Mouse (Mus musculus) T-helper 2 cell (primary cell): ENCODE data around the gene Hoxb4.

Experiments
- in situ Hi-C: fragments of 300-600 bp; cut with MboI, MseI; formaldehyde crosslinking; loops from one replicate; pipeline ENCODE4 v1.15.1; 2025; ENCODE audit warnings: high pct_unique_total_duplicates

Gene Hoxb4

DNA sequence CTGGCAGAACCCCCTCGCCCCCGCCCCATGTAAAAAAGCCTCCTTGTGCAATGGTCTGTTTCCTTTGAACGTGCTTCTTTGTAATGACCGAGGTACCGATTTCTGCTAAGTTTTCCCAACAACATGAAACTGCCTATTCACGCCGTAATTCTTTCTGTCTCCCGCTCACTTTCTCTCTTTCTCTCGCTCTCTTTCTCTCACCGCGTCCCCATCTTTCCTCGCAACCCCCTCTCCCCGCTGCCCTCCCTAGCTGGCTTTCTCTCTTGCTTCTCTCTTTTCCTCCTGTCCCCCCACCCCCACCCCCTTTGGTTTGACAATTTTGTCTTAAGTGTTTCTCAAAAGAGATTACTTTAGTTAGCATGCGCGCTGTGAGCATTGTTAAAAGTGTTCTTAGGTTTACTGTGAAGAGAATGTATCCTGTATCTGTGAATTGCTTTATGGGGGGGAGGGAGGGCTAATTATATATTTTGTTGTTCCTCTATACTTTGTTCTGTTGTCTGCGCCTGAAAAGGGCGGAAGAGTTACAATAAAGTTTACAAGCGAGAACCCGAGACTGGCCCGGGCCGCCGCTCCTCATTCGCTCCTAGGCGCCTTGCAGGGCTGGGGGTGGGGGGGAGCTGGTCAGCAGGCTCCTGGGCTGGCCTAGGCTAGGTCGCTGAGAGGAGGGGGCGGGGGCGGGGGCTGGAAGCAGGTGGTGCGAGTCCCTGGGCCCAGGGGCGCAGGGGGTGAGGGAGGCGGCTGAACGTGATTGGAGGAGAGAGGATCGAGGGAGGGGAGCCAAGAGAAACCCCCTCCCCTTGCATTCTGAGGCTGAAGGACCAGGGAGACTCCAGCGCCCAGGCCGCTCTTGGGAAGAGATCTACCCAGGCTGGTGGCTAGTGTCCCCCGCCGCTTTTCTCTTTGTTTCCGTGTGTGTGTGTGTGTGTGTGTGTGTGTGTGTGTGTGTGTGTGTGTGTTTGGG, 33.0 kb upstream of the Hoxb4 start:
- in situ Hi-C loops: no loop called here

DNA sequence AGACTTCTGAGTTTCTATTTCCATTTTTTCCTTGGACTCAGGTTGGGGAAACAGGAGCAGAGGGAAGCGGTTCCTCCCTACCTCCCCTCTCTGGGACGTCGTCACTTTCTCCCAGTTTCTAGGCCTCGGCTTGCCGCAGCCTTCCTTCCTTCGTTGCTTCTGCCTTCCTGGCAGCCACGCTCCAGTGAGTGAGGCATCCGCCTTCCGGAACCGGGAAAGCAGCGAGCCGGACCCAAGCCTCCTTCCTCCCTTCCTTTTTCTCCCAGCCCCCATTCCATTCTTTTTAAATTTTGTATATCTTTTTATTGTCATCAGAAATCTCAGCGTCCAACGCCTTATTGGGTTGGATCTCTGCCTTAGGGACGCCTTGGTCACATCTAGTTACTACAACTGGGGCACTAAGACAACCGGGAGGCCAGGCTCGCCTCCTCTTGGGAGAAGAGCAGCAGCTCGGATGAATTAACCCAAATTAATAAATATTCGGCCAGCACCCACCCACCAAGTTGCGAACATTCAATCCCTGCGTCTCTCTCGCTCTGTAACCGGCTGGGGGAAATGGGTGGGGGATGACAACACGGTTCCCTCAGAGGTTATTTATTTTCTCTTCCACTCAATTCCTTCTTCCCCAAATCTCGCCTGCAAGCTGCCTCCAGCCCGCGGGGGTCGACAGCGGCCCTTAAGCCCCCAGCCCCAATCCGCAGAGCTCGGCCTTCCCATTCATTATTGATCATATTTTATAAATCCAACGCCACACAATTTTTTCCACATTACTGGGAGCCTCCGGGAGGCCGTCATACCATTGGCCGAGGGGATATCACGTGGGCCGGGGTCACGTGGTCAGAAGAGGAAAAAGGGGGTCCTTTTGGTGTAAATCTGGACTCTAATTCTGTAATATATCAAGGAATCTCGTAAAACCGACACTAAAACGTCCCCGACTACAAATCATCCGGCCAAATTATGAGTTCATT, 32.0 kb upstream of the Hoxb4 start, which contains the start of gene Hoxb7:
Gene Hoxb7, plus strand, starts transcription at position 853 of the 968 bp plus-strand sequence.
- in situ Hi-C loops: no loop called here

DNA sequence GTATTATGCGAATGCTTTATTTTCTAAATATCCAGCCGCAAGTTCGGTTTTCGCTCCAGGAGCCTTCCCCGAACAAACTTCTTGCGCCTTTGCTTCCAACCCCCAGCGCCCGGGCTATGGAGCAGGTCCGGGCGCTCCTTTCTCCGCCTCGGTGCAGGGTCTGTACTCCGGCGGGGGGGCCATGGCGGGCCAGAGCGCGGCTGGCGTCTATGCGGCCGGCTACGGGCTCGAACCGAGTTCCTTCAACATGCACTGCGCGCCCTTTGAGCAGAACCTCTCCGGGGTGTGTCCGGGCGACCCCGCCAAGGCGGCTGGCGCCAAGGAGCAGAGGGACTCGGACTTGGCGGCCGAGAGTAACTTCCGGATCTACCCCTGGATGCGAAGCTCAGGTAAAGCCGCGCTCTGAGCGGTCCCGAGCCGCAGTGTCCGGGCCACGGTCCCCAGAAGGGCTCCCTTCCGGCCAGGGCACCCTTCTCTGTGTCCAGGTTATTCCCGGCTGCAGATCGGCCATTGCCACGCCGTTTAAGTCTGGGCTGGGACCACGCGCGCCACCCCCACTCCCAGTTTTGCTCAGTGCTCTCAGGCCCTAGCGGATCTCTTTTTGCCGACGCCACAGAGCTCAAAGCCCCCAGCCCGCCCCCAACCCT, 31.2 kb upstream of the Hoxb4 start:
- in situ Hi-C loops: no loop called here

DNA sequence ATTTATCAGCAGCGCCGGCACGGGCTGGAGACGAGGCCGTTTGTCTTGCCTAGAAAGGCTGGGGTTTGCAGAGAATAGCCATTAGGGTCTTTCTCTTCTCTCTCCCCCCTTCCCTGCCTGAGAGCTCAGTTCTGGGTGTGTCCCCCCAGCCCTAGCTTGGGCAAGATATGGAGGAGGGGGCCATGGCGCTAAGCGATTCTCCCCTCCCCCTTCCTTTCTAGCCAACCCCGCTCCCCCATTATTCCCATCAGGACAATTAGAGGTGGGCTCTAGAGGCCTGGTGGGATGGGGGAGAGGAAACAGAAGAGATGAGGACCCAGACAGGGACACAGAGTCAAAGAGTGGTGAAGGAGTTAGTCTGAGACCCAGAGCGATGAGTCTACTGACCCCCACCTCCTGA, 30.7 kb upstream of the Hoxb4 start:
- in situ Hi-C loops: no loop called here

DNA sequence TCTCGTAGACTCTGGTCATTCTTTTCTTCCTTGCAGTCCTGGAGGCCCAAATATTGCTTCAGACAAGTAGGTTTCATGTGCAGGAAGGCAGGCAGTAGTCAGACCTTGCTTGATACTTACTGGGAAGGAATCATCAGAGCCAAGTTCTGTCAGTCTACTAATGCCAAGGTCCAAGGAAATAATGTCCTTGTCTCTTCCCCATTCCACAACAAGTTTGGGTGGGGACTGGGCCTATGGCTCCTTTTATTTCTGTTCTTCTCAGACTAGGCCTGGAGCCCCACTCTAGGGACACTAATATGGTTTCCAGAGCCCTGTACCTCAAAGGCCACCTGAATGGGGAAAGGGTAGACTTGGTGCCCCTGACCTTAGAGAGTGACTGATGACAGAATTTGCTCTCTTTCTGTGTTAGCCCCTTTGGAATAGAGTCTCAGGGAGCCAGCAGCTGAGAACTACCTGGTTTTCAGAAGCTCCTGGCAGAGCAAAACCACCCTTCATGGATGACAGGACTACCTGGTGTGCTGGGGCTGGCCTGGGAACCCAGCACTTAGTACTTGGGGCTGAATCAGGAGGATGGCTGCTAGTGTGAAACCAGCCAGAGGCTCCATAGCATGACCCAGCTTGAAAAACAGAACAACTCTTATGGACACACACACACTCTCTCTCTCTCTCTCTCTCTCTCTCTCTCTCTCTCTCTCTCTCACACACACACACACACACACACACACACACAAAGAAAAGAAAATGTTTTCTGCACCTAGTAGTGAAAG, 29.4 kb upstream of the Hoxb4 start:
- in situ Hi-C loops: no loop called here

DNA sequence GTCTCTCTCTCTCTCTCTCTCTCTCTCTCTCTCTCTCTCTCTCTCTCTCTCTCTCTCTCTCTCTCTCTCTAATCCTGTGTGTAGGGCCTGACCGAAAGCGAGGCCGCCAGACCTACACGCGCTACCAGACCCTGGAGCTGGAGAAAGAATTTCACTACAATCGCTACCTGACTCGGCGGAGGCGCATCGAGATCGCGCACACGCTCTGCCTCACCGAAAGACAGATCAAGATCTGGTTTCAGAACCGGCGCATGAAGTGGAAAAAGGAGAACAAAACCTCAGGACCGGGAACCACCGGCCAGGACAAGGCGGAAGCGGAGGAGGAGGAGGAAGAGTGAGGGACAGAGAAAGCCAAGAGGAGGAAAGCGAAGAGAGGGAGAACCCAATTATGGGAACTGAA, 28.8 kb upstream of the Hoxb4 start:
- in situ Hi-C loops: no loop called here

DNA sequence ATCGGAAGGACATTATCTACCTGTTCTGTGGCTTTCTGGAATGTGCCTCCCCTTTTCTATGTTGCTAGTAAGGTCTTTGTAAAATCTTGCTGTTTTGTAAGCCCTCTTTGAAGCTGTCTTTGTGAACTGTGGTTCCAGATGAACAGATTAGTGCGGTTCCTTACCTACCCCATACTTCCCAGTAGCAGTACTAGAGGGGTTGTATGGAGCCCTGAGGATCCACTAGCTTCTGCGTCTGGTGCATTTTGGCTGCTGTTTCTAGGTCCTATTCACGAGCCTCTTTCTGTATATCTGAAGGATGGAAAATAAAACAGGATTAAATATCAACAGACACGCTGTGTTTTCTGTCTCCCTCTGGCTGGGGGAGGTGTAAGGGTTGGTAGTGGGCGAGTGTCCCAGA, 28.2 kb upstream of the Hoxb4 start:
- in situ Hi-C loops: loop anchor here (10.0 kb wide), 1 partner anchor 575 kb away; no protein-coding TSS in a partner anchor

DNA sequence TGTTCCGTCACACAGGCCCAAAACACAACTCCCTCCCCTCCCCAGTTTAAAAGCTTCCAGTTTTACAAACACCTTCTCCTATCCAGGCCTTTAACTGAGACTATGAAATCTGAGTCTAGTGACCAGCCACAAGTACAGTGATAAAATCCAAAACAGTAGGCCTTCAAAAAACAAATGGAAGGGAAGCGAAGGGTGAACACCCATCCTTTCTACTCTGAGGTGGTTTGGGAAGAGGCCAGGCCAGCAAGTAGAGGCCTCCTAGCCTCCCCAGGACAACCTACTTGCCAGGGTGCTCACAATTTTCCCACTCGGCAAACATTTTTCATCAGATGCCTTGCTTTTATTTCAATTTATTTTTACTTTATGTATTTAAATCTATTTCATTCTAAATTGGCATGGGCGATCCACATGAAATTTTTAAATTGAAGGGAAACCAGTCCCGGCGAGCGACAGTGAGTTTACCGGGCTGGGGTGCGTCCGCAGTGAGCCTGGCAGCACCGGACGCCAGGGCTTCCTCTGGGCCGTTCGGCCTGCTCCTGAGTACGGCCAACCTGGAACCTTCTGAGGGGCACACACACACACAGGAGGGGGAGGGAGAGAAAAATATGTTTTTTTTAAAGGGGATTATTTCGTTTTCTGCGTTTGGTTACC, 27.2 kb upstream of the Hoxb4 start:
- in situ Hi-C loops: loop anchor here (10.0 kb wide), 1 partner anchor 574 kb away; no protein-coding TSS in a partner anchor

DNA sequence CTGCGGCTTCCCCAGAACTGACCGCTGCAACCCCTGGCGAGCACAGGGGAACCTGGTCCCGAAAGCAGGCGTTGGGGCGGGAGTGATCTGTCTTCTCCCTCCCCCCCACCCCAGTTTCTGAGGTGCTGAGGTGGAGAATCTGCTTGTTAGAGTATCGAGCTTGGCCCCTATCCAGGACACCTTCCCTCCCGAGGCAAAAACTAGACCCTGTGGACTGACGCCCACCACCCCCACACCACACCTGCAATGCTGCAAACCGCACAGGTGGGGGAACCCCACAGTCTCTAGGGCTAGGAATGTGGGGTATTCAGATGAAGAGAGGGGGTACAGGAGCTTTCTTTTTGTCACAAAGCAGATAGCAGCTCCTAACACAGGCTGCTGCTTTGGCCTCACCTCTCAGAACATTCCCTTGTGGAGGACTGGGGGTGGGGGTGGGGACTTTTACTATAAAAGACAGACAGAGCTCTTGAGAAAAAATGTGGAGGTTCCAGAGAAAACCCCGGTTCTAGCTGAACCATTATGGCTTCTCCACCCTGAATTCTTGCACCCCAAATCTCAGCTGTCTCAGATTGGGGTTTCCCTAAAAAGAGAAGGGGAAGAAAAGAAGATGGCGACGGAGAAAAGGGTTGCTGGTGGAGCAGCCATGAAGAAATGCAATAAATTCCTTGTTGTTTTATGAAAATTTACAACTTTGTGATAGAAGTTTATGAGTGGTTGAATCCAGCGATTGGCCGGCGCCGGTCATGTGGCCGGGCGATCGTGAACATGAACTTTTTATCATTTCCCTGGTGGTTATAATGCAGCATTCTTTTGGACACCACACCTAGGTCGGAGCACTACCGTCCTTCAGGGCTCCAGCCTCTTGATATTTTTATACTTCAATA, 26.1 kb upstream of the Hoxb4 start, which contains the start of gene Hoxb6:
Gene Hoxb6, plus strand, starts transcription at position 796 of the 884 bp plus-strand sequence.
- in situ Hi-C loops: loop anchor here (10.0 kb wide), 1 partner anchor 573 kb away; no protein-coding TSS in a partner anchor

DNA sequence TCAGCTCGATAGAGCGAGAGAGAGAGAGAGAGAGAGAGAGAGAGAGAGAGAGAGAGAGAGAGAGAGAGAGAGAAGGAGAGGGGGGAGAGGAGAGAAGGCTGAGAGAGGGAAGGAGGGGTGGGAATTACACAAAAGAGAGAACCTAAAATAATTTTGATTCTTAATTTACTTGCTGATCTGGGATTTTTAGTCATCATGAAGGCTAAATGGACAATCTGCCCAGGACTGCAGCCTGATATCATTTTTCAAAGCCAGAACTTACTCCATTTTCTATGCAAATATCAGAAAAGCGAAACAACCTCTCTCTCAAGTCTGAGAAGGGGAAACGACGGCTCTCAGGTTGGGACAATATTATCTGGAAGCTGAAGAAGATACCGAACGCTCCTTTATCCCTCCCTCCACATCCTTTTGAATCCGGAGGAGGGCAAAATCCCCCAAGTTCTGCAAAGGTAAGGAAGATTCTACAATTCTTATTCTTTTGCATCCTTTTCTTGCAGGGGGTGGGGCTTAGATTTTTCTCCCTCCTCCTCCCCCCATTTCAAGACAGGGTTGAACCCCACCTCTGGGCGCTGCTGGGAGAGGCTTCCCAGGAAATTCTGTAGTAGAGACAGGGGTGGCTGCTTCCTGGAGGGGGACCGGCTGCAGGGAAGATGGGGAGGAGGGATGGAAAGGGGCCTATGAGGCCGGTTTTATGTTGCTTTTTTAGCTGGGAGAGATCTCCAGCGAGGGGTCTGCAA, 25.3 kb upstream of the Hoxb4 start:
- in situ Hi-C loops: loop anchor here (10.0 kb wide), 1 partner anchor 572 kb away; no protein-coding TSS in a partner anchor

DNA sequence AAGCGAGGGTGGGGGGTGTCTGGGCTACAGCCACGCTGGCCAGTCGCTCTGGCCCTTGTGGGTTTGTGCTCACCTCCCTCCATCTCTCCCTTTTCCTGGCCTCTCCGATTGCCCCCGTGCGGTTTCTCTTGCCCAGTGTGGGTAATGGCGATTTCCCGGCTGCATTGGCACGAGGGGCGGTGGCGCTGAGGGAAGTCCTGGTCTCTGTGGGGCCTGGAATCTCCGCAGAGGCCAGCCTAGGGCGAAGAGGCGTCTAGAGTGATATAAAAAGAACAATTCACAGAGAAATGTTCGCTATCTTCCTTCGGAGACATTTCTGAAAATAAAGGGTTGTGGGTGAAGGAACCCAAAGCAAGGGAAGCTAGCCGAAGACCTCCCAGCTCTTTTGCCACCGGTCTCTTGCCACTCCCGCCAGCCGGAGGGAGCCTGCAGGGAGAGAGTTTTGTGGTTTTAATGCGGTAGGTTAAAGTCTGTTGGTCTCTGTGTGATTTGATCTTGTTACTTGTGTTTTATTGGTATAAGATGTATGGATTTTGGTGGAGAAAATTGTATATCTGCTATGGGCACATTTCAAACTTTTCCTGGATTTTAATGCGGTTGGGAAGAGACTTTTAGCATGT, 24.7 kb upstream of the Hoxb4 start:
- in situ Hi-C loops: loop anchor here (10.0 kb wide), 1 partner anchor 571 kb away; no protein-coding TSS in a partner anchor

DNA sequence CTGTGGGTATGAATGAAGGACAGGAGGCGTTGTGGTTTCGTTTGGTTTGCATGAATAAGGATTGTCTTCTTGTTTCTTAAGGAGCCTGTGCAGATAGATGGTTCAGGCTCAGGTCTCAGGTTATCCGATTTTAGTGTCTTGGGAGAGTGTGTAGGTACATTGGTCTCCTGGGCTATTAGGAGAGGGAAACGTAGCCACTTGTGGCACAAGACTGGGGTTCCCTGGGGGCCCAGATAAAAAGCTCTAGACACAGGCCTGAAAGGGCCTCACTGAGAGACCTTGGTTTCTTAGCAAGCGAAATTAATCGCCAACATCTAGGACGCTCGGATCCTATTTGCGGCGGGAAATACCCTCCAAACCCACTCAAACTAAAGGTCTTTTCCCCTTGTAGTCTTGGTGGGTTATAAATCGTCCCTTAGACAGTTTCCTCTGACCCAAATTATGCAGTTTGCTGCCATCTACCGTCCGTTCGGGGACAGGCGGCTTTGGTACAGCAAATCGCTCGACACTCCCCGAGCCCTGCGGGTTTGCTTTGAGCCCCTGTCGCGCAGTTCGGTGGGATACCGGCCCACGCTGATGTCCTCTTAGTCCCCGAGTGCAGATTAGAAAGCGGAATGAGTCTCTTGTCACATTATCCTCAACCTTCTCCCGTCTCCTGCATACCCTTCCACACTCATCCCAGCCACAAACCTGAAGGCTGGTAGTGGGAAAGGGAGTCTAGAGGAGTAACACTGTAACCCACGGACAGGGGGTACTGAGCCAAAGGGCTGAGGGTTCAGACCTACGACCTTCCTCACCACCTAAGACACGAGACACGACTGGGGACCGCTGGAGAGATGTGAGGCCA, 23.6 kb upstream of the Hoxb4 start:
- in situ Hi-C loops: loop anchor here (5.0 to 10.0 kb wide), 2 partner anchors 258 to 570 kb away; no protein-coding TSS in a partner anchor

DNA sequence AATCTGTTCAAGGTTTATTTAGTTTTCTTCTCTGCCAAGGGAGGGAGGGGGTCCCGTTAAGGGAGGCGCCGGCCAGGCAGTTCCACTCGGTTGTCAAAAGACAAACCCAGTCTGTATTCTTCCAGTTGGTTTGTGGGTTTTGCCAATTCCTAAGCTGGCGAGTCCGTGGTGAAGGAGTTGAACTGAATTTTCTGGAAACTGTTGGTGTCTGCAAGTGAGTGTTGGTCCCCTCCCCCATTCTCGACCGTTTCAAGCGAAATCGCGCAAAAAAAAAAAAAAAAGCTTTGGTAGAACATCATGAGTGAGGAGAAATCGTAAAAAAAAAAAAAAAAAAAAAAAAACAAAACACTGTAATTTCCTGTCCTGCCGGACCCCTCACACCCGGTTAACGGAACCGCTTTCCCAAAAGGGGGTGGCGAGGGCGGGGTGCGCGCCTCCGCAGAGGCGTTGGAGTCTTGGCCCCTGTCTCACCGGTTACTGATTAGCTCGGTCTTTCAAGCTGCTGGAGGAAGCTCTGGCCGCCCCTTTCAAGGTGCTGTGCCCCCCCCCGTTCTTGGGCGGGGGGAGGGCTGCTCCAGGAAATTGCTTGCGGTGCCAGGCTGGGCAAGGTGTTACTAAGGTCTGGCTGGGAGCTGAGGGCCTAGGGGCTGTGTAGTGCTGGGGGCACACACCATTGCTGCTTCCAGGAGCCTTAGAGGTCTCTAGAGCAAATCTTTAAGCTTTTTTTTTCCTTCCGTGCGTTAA, 22.8 kb upstream of the Hoxb4 start:
- in situ Hi-C loops: loop anchor here (5.0 to 10.0 kb wide), 2 partner anchors 257 to 570 kb away; no protein-coding TSS in a partner anchor

DNA sequence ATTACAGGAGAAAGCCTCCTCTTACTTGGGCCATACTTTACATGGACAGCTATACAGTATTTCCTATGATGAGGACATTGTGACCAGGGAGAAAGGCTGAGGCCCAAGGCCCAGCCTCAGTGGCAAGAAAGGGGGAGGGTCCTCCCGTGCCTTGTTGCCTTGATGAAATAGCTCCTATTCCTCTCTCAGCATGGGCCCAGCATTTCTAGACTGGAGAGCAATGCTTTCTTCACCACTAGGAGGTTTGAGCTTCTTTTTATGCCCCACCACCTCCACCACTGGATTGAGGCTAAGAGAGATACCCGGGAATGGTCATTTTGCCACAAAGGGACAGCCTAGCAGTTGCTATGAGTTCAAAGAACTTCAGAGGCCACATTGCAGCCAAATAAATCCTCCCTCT, 21.1 kb upstream of the Hoxb4 start:
- in situ Hi-C loops: loop anchor here (5.0 to 10.0 kb wide), 2 partner anchors 255 to 568 kb away; no protein-coding TSS in a partner anchor

DNA sequence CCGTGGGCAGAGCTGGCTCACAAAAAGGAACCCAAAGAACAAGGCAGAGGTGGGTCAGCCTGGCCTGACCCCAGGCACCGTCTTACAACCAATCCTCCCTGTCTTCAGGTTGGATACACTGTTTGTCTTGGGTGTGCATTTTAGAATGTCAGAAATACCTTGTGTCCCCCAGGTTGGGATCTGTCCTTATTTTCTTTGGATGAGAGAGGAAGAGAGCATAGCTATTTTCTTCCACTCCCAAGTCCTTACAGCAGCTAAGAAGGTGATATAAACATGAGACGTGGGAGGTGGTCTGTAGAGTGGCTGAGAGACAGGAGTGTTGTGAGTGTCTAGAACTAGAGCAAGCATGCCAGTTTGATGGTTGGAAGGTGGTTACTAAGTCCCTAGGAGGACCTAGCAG, 20.6 kb upstream of the Hoxb4 start:
- in situ Hi-C loops: loop anchor here (5.0 to 10.0 kb wide), 2 partner anchors 255 to 567 kb away; no protein-coding TSS in a partner anchor
